Mouse (Mus musculus) kidney, embryonic 15.5 days (tissue): ENCODE results near the gene Vipr1. TPM values are rescaled to one million over a fixed set of nuclear protein-coding genes. Genes with fewer than 3 reads are reported as not detected.

Experiments used
- ATAC-seq: fragments of 200-750 bp; cut with Nextera tagmentation; replicated peaks from 2 replicates; pipeline ENCODE4 v1.8.0; 2017; ENCODE audit warnings: moderate TSS enrichment; ENCODE audit not compliant: low FRiP score
- H3K27ac ChIP-seq: fragments of 300-500 bp; sonication (generic); 2 replicates; pipeline ENCODE4 v1.5.1; 2015; ENCODE audit warnings: mild to moderate bottlenecking, inconsistent platforms
- H3K27me3 ChIP-seq: fragments of 300-500 bp; sonication (generic); 2 replicates; pipeline ENCODE4 v1.6.1; 2015; ENCODE audit warnings: inconsistent platforms
- H3K36me3 ChIP-seq: fragments of 300-500 bp; sonication (generic); 2 replicates; pipeline ENCODE4 v1.6.1; 2015; ENCODE audit warnings: inconsistent platforms
- H3K4me1 ChIP-seq: fragments of 300-500 bp; sonication (generic); 2 replicates; pipeline ENCODE4 v1.6.1; 2015; ENCODE audit warnings: inconsistent platforms
- H3K4me2 ChIP-seq: fragments of 300-500 bp; sonication (generic); 2 replicates; pipeline ENCODE4 v1.6.1; 2015; ENCODE audit warnings: moderate library complexity, mild to moderate bottlenecking, inconsistent platforms
- H3K4me3 ChIP-seq: fragments of 300-500 bp; sonication (generic); replicated peaks from 2 replicates; pipeline ENCODE4 v1.5.1; 2015; ENCODE audit warnings: mild to moderate bottlenecking, inconsistent platforms
- H3K9ac ChIP-seq: fragments of 300-500 bp; sonication (generic); 2 replicates; pipeline ENCODE4 v1.6.1; 2015; ENCODE audit warnings: mild to moderate bottlenecking, inconsistent platforms
- H3K9me3 ChIP-seq: fragments of 300-500 bp; sonication (generic); replicated peaks from 2 replicates; pipeline ENCODE4 v1.6.1; 2016; ENCODE audit warnings: inconsistent platforms
- WGBS: fragments of 180-500 bp; shearing (Covaris S2); methylation state at CpG from one replicate; pipeline ENCODE4 v1.1.7; 2015; ENCODE audit warnings: mixed read lengths; 5-methylcytosine and 5-hydroxymethylcytosine counted together
- polyA plus RNA-seq: library from polyadenylated mRNA; unstranded; fragments of >200 nt; fragmentation: Nextera tagmentation; extraction: Ambion mirVana; gene quantifications from 2 replicates; pipeline ENCODE4 v1.2.1, GENCODE M21; 2015

Vipr1 gene
- polyA plus RNA-seq, 1 experiment from 2014 or later: 0.18 TPM

DNA sequence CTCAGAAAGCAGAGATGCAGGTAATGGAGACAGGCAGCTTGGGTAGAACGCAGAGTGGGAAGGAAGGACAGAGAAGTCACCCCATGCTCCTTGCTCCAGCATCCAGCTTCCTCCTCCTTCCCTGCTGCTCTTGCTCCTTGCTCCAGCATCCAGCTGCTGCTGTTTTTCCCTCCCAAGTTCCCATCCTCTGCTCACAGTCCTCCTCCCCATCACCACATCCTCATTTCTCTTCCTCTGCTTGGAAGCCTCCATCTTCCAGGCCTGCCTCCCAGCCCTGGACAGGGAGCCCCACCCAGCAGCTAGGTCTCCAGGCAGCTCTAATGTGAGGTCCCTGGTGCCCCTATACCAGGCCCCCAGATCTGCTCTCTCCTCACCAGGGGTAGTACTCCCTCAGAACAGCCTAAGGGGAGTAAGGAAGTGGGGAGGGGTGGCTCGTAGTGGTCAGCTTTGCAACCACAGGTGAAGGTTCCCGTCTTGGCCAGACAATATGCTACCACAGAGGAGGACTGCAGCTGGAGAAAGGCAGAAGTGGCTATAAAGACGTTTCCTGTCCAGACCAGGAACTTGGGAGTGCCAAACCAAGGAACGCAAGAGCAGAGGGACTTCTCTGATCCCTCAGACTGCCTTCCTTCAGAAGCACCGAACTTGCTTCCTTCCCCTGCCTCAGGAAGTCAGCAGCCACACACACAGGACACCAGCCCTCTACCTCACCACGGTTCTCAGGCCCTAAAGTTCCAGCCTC lies 6.5 kb upstream of the Vipr1 start:
- no peak overlapping the region for H3K4me3 ChIP-seq
- WGBS: 46% methylated on average over 7 of the region's 7 CpGs
- H3K36me3 ChIP-seq: no peaks in the 10 kb centered on the region
- H3K9me3 ChIP-seq: no peaks in the 10 kb centered on the region
- no peak overlapping the region for H3K9ac ChIP-seq
- H3K27ac ChIP-seq: no peak overlapping the region
- H3K27me3 ChIP-seq: peaks cover 32% of the 10 kb centered on the region
- no peaks in the 10 kb centered on the region; the same call in 1 of the 2 replicates for H3K4me1 ChIP-seq
- no peak overlapping the region for H3K4me2 ChIP-seq
- no peak for ATAC-seq

DNA sequence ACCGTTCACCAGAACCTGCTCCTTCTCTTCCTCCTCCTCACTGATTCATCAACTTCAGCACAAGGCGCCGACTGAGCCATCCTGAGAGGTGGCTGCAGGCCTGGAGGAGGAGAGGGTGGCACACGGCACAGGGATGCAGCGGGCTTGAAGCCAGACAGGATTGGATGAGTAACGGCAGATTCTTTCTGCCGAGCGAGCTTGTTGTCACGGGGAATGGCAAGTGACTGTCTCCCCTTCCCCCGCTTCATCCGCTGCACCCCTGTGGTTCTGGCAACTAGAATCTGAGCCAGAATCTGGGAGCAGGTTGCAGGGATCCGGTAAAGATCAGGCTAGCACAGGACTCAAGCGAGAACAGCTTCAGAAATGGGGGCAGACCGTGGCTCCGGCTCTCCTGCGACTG lies 2.7 kb upstream of the Vipr1 start:
- Histone ChIP-seq H3K4me3 (no peak overlapping the region), H3K36me3 (no peaks in the 10 kb centered on the region), H3K9ac (no peak overlapping the region), H3K9me3 (no peaks in the 10 kb centered on the region), H3K4me2 (no peak overlapping the region), H3K27me3 (peaks cover 70% of the 10 kb centered on the region), H3K4me1 (peaks cover 24% of the 10 kb centered on the region), H3K27ac (no peak overlapping the region)
- ATAC-seq: no peak
- WGBS: 44% methylated on average over 16 of the region's 16 CpGs

DNA sequence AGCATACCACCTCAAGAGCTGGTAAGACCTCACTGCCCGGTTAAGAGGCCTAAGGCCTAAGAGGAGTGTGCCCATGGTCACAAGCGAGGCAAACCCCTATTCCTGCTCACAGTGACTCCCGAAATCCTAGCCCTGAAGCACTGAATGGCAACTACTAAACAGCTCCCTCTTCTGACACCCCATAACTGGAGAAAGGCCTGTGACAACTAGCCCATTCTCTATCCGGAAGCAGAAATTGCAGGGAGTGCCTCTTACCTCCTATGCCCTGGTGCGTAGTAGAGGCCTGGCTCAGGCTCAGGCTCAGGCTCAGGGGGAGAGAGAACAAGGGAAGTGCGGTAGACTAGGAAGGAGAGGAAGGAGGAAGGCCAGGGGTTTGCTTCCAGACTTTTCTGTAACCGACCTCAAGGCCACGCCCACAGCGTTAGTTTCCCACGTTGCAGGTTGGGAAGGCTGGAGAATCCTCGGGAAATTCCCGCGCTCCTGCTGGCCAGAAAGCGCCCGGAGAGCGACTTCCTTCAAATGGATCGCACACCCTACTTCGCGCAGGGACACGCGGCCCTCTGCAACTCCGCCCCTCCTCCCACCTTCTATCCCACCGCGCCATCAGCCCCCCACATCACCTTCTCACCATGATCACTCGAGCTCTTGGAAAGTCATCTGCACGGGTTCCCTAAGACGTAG lies 1.1 kb upstream of the Vipr1 start:
- Histone ChIP-seq H3K27ac (no peak overlapping the region), H3K36me3 (no peaks in the 10 kb centered on the region), H3K9me3 (no peaks in the 10 kb centered on the region), H3K27me3 (peaks cover 73% of the 10 kb centered on the region), H3K4me2 (peak overlapping the region; percentile 97), H3K4me1 (peaks cover 24% of the 10 kb centered on the region), H3K4me3 (peak overlapping the region; percentile 51), H3K9ac (peak overlapping the region; percentile 49; the same call in 1 of the 2 replicates)
- WGBS: 12% methylated on average over 27 of the region's 27 CpGs
- ATAC-seq: peak; percentile 37; the same call in 1 of the 2 replicates

DNA sequence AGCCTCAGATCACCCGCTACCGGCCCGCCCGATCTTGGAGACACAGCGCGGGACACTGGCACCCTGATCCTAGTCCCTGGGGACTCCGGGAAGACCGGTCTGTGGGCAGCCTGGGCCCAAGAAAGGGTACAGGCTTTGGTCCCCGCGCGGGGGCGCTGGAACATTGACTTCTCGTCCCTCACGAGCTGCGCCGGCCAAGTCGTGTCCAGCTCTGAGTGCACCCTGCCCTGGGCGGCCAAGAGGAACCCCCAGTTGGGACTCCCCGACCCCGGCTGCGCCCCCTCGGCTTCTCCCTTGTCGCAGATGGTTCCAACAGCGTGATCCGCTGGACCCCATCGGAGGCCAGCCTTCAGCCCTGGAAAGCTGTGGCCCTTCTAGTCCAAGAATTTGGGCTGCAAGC lies 515 bp upstream of the Vipr1 start, which contains the start of gene Lyzl4:
TSS of gene Lyzl4 (minus strand) at position 96 of the 400 bp plus-strand sequence.
- no peak within 1 kb of the TSS for H3K27ac ChIP-seq
- peak within 1 kb of the TSS; percentile 49 for H3K9ac ChIP-seq
- peaks cover 24% of the 10 kb centered on the region for H3K4me1 ChIP-seq
- peak; percentile 78 for ATAC-seq
- H3K27me3 ChIP-seq: peaks cover 68% of the 10 kb centered on the region
- under 1% methylated on average over 26 of the region's 26 CpGs for WGBS
- H3K4me3 ChIP-seq: peak within 1 kb of the TSS; percentile 51
- peak within 1 kb of the TSS; percentile 97 for H3K4me2 ChIP-seq
- no peaks in the 10 kb centered on the region for H3K36me3 ChIP-seq
- H3K9me3 ChIP-seq: no peaks in the 10 kb centered on the region

DNA sequence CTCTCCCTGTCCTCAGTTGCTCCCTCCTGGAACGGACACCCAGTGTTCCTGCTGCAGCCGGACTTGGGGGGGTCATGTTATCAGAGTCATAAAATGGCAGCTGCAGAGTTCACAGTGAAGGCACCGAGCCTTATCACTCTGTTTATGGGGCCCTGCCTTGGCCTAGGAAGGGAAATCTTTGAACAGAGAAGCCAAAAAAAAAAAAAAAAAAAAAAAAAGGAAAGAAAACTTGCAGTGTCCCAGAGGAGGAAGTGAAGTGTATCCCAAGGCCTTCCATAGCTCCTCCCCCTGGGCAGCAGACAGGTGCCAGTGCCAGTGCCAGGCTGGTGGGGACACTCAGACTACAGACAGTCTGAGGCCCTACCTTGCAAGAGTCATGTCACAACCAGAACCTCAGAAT lies 2.3 kb downstream of the Vipr1 start:
- H3K36me3 ChIP-seq: no peaks in the 10 kb centered on the region
- H3K9me3 ChIP-seq: no peaks in the 10 kb centered on the region
- peaks cover 57% of the 10 kb centered on the region for H3K27me3 ChIP-seq
- H3K27ac ChIP-seq: no peak overlapping the region
- H3K4me3 ChIP-seq: no peak overlapping the region
- no peak overlapping the region for H3K9ac ChIP-seq
- 15% methylated on average over 3 of the region's 3 CpGs for WGBS
- no peak overlapping the region for H3K4me2 ChIP-seq
- ATAC-seq: no peak
- H3K4me1 ChIP-seq: peaks cover 24% of the 10 kb centered on the region

DNA sequence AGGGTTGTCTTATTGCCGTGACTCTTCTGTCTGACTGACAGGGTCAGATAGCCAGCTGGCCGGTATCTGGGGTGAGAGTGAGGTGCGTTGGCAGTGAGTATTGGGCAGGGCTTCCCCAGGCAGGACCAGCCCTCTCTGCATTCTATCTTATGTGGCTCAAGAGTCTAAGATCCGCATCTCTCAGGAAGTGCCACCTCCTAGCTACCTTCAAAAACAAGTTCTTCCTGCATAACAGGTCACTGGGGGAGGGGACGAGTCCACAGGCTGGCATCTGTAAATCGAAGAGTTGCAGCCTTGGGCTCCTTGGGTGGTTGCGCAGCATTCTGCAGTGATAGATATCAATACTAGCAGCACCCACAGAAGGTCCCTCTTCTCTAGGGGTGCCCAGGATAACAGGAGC lies 4.5 kb downstream of the Vipr1 start:
- H3K36me3 ChIP-seq: no peaks in the 10 kb centered on the region
- H3K4me2 ChIP-seq: no peak overlapping the region
- H3K27ac ChIP-seq: no peak overlapping the region
- peaks cover 14% of the 10 kb centered on the region for H3K4me1 ChIP-seq
- no peak for ATAC-seq
- 66% methylated on average over 7 of the region's 7 CpGs for WGBS
- H3K9me3 ChIP-seq: no peaks in the 10 kb centered on the region
- peaks cover 35% of the 10 kb centered on the region for H3K27me3 ChIP-seq
- H3K9ac ChIP-seq: no peak overlapping the region
- no peak overlapping the region for H3K4me3 ChIP-seq

DNA sequence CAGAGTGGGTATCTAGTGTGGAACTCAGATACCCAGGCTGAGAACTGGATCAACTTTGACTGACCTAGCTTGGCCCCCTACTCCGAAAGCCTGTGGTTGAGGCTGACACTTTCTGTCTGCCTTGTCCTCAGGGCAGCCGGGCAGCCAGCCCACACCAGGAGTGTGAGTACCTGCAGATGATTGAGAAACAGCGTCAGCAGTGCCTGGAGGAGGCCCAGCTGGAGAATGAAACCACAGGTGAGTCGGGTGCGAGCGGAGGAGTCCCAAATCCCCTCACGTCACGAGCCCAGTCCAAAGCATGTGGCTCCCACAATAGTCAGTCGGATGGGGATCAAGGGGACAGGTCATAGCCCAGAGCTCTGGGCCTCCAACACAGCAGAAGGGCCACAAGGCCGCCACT lies 11.2 kb downstream of the Vipr1 start:
- 90% methylated on average over 10 of the region's 10 CpGs for WGBS
- ATAC-seq: no peak
- H3K27me3 ChIP-seq: peaks cover 9% of the 10 kb centered on the region; the same call in 1 of the 2 replicates

DNA sequence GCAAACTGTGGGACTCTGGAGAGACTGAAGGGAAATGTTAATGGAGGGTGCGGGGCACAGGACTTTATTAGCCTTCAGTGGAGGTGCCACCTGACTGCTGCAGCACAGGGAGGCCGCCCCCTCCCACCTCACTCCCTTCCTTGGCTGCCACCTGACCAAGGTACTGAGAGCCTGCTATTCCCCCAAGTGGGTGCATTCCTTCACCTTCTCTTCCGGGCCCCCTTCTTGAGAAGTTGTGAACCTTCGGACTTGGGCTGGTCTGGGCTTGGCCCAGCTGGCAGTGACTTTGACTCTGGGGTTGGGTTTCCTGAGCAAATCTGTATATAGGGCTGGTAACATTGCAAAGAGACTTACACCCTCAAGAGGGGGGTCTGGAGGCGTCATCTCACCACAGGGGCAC lies 13.8 kb downstream of the Vipr1 start:
- no peak overlapping the region for H3K9ac ChIP-seq
- 74% methylated on average over 5 of the region's 5 CpGs for WGBS
- no peak overlapping the region for H3K4me3 ChIP-seq
- no peaks in the 10 kb centered on the region for H3K36me3 ChIP-seq
- ATAC-seq: no peak
- no peak overlapping the region for H3K27ac ChIP-seq
- H3K27me3 ChIP-seq: peaks cover 9% of the 10 kb centered on the region; the same call in 1 of the 2 replicates
- H3K4me2 ChIP-seq: no peak overlapping the region
- no peaks in the 10 kb centered on the region for H3K9me3 ChIP-seq
- no peaks in the 10 kb centered on the region for H3K4me1 ChIP-seq

More for the DNA sequence above, 11.2 kb downstream of the Vipr1 start:
- Histone ChIP-seq H3K27ac (no peak overlapping the region), H3K9me3 (no peaks in the 10 kb centered on the region), H3K4me2 (no peak overlapping the region), H3K4me3 (no peak overlapping the region), H3K4me1 (no peaks in the 10 kb centered on the region), H3K36me3 (no peaks in the 10 kb centered on the region), H3K9ac (no peak overlapping the region)

DNA sequence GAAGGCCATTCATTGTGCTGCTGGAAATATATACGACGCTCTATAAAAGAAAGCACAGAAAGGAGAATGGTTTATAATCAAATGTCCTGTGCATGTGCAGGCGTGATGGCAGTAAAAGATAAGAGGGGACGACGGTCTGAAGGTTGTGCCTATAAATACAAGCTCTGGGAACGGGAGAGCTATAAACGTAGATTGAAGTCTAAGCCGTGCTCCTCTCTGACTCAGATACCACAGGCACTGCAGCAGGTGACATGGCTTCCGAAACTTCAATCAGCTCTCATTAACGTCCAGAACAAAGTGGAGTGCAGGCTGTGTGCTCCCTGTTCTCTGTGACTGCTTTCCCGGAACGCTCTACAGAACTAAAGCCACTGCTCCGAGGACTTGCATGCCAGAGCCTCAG lies 14.6 kb downstream of the Vipr1 start:
- no peak overlapping the region for H3K4me2 ChIP-seq
- 21% methylated on average over 13 of the region's 13 CpGs for WGBS
- H3K9me3 ChIP-seq: no peaks in the 10 kb centered on the region
- no peaks in the 10 kb centered on the region for H3K4me1 ChIP-seq
- ATAC-seq: no peak
- no peak overlapping the region for H3K27ac ChIP-seq
- H3K27me3 ChIP-seq: peaks cover 9% of the 10 kb centered on the region; the same call in 1 of the 2 replicates
- no peak overlapping the region for H3K4me3 ChIP-seq
- no peak overlapping the region for H3K9ac ChIP-seq
- no peaks in the 10 kb centered on the region for H3K36me3 ChIP-seq

DNA sequence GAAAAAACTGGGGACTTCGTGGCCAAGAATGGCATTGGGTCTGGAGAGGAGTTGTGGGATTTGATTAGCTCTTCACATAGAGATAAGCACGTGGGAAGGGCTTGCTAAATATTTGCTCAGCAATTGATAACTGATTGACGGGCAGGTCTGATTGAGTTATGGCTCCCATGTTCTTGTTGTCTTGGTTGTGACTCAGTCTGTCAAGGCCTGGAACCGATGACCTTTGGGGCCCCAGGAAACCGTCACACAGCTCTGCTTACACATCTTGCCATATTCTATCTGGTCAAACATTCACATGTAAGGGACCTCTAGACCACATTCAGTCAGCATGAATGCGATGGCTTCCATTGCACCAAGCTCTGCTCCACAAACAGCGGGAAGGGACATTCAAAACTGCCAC lies 15.7 kb downstream of the Vipr1 start:
- H3K27ac ChIP-seq: no peak overlapping the region
- no peak overlapping the region for H3K4me2 ChIP-seq
- H3K9me3 ChIP-seq: no peaks in the 10 kb centered on the region
- WGBS: 80% methylated on average over 7 of the region's 7 CpGs
- no peak overlapping the region for H3K9ac ChIP-seq
- peaks cover 9% of the 10 kb centered on the region; the same call in 1 of the 2 replicates for H3K27me3 ChIP-seq
- no peak overlapping the region for H3K4me3 ChIP-seq
- no peak for ATAC-seq
- no peaks in the 10 kb centered on the region for H3K4me1 ChIP-seq
- H3K36me3 ChIP-seq: no peaks in the 10 kb centered on the region

DNA sequence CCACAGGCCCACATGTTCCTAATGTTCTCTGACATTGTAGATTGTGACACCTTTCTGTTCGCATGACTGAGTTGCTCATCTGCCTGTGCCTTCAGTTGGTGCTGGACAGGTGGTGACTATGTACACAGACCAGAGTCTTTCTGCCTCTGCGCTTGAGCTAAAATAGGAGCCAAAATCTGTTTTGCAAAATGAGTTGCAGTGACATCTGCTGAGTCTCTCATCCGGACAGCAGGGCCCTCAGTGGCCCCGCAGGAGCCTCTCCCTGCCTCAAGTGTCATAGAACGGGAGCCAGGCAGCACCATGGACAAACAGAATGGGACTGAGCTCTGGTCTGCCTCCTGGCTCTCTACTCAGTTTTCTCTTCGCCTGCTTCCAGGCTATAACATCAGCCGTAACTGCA lies 17.3 kb downstream of the Vipr1 start:
- no peaks in the 10 kb centered on the region for H3K9me3 ChIP-seq
- H3K36me3 ChIP-seq: no peaks in the 10 kb centered on the region
- H3K27me3 ChIP-seq: peaks cover 13% of the 10 kb centered on the region; the same call in 1 of the 2 replicates
- 78% methylated on average over 7 of the region's 7 CpGs for WGBS
- H3K4me1 ChIP-seq: no peaks in the 10 kb centered on the region
- H3K27ac ChIP-seq: no peak overlapping the region
- ATAC-seq: no peak
- no peak overlapping the region for H3K4me2 ChIP-seq
- H3K9ac ChIP-seq: no peak overlapping the region
- H3K4me3 ChIP-seq: no peak overlapping the region

DNA sequence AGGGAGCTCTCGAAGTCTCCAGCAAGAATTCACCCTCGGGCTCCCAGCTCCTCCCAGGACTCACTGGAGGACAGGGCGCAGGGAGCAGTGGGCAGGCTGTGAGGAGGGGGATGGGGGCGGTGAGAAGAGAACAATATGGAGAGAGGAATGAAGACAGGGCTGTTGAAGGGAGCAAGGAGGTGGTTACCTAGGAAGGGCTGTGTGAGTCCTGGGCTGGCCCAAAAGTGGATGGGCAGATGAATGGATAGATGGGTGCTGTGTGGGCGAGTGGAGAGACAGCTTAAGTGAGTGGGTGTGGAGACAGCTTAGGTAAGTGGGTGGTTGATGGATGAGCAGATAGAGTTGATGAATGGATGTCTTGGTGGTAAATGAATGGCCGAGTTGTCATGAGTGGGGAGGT lies 21.0 kb downstream of the Vipr1 start:
- 78% methylated on average over 6 of the region's 6 CpGs for WGBS
- Histone ChIP-seq H3K36me3 (no peaks in the 10 kb centered on the region), H3K9ac (no peak overlapping the region), H3K4me1 (peaks cover 12% of the 10 kb centered on the region), H3K27ac (no peak overlapping the region), H3K4me2 (no peak overlapping the region), H3K27me3 (peaks cover 36% of the 10 kb centered on the region), H3K9me3 (no peaks in the 10 kb centered on the region), H3K4me3 (no peak overlapping the region)
- ATAC-seq: no peak
